Mouse (Mus musculus) forebrain, embryonic 10.5 days (tissue): Measurements from ENCODE around the gene Nrbf2. TPM values are rescaled to one million over a fixed set of nuclear protein-coding genes. Genes with fewer than 3 reads are reported as not detected.
A peak's percentile ranks its signal among the peaks of the same experiment; 100 is the strongest.

Source experiments
- DNase-seq: peaks from one replicate; pipeline ENCODE4 v3.0.0-alpha.2; 2017; ENCODE audit warnings: low spot score; ENCODE audit errors: extremely low spot score
- H3K27ac ChIP-seq: fragments of 300-500 bp; sonication (generic); 2 replicates; pipeline ENCODE4 v1.5.1; 2016; ENCODE audit warnings: mild to moderate bottlenecking
- H3K27me3 ChIP-seq: fragments of 300-500 bp; sonication (generic); 2 replicates; pipeline ENCODE4 v1.6.1; 2016; ENCODE audit warnings: mild to moderate bottlenecking; ENCODE audit not compliant: poor library complexity, severe bottlenecking
- H3K36me3 ChIP-seq: fragments of 300-500 bp; sonication (generic); replicated peaks from 2 replicates; pipeline ENCODE4 v1.6.1; 2016; ENCODE audit warnings: mild to moderate bottlenecking, moderate library complexity
- H3K4me1 ChIP-seq: fragments of 300-500 bp; sonication (generic); 2 replicates; pipeline ENCODE4 v1.6.1; 2016
- H3K4me3 ChIP-seq: fragments of 300-500 bp; sonication (generic); 2 replicates; pipeline ENCODE4 v1.5.1; 2016; ENCODE audit warnings: mild to moderate bottlenecking, moderate library complexity
- H3K9me3 ChIP-seq: fragments of 300-500 bp; sonication (generic); 2 replicates; pipeline ENCODE4 v1.6.1; 2016; ENCODE audit warnings: mild to moderate bottlenecking, moderate library complexity
- WGBS: fragments of 180-500 bp; shearing (Covaris S2); methylation state at CpG from one replicate; pipeline ENCODE4 v1.1.7; 2016; 5-methylcytosine and 5-hydroxymethylcytosine counted together
- polyA plus RNA-seq: library from polyadenylated mRNA; unstranded; fragments of >200 nt; fragmentation: Nextera tagmentation; extraction: Ambion mirVana; gene quantifications from 2 replicates; pipeline ENCODE4 v1.2.1, GENCODE M21; 2016

Nrbf2 gene
- polyA plus RNA-seq = 35.9 and 38.8 TPM in 2 replicates

DNA sequence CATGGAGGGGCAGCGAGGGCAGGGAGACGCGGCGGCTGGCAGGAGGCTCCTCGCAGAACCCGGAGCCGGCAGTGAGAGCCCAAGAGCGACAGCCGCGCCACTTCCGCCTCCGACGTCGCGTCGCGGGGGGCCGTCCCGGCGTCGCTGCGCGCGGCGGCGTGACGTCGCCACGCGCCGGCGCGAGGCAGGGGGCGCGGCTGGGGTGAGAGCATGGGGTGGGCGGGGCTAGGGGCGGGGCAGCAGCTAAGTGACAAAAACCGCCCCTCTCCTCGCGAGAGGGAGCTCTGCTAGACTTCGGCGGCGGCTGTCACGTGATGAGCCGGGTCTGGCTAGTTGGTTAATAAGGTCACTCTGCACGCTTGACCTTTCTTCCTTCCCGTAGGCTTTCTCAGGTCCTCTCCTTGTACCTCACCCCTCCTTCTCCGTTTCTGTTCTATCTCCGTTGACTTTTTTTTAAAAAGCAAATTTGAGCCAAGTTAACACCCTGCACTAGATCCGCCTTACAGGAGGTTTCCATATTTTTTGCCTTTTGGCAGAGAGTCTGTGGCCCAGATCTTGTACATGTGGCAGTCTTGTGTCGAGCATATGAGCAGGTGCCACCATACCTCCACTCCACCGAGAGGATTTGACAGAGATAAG, at the start of gene Nrbf2:
Gene Nrbf2, minus strand, starts transcription at position 130 of the 639 bp plus-strand sequence.
- WGBS = 3% methylated on average over 52 of the region's 52 CpGs

DNA sequence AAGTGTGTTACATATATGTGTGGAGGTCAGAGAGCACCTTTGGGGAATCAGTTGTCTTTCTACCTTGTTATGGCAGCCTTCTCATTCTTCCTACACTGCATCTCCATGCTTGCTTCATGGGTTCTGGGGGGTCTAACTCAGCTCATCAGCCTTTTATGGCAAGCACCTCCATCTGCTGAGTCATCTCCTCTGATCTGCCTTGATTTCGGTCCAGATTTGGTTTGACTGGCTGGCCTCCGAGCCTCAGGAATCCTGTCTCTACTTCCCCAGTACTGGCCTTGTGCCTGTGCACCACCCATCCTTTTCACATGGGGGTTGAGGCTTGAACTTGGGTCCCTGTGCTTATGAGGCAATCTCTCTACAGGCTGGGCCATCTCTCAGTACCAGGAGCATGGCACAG, 45.5 kb upstream of the Nrbf2 start:
- Histone ChIP-seq H3K4me1 (peaks cover 5% of the 10 kb centered on the region), H3K27me3 (0 out of 2 replicates have a peak, but pooled peaks cover 3% of the 10 kb centered on the region), H3K9me3 (no peaks in the 10 kb centered on the region), H3K36me3 (no peaks in the 10 kb centered on the region), H3K4me3 (no peak overlapping the region), H3K27ac (no peak overlapping the region)
- 85% methylated on average over 2 of the region's 2 CpGs for WGBS
- DNase-seq = no peak

More for the DNA sequence above, at the start of gene Nrbf2:
- Histone ChIP-seq H3K9me3 (no peaks in the 10 kb centered on the region), H3K27me3 (no peaks in the 10 kb centered on the region), H3K4me1 (peaks cover 29% of the 10 kb centered on the region), H3K4me3 (peak within 1 kb of the TSS; percentile 92), H3K27ac (peak within 1 kb of the TSS; percentile 88), H3K36me3 (no peaks in the 10 kb centered on the region)
- peak; percentile 93 for DNase-seq

DNA sequence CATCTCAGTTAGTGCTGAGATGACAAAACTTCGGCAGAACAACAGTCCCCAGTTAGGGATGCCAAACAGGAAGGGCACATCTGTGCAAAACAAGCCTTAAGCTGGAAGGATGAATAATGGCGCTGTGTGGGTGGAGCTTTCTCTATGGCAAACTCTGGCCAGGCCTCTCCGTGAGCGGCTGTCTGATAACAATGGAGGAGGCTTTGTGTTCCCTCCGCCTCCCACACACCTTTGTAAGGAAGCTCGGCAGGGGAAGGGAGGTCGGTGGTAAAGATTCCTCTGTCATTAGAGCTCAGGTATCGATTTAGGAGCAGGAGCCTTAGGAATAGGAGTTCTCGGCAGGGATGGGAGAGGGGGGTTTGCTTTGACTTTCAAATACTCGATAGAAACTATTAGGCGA, 44.6 kb upstream of the Nrbf2 start:
- no peaks in the 10 kb centered on the region for H3K36me3 ChIP-seq
- H3K9me3 ChIP-seq = no peaks in the 10 kb centered on the region
- H3K27ac ChIP-seq = no peak overlapping the region
- DNase-seq = no peak
- peaks cover 5% of the 10 kb centered on the region for H3K4me1 ChIP-seq
- H3K4me3 ChIP-seq = no peak overlapping the region
- H3K27me3 ChIP-seq = 0 out of 2 replicates have a peak, but pooled peaks cover 3% of the 10 kb centered on the region
- WGBS = 36% methylated on average over 11 of the region's 11 CpGs

DNA sequence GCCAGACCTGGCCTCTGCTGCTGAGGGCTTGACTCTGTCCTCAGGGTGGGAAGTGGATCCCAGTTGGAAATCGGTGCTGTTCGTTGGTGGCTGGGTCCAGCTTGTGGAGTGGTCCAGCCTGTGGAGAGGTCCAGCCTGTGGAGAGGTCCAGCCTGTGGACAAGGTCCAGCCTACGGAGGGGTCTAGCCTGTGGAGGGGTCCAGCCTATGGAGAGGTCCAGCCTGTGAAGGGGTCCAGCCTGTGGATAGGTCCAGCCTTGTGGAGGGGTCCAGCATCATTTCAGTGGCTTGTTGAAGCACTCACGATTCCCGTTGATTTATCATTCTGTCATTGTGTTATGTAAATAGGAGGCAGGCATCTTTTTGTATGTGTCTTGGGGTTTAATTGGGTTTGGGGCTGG, 43.1 kb upstream of the Nrbf2 start:
- H3K4me3 ChIP-seq = no peak overlapping the region
- no peaks in the 10 kb centered on the region for H3K36me3 ChIP-seq
- no peaks in the 10 kb centered on the region for H3K9me3 ChIP-seq
- H3K27ac ChIP-seq = no peak overlapping the region
- H3K27me3 ChIP-seq = 0 out of 2 replicates have a peak, but pooled peaks cover 3% of the 10 kb centered on the region
- 94% methylated on average over 5 of the region's 5 CpGs for WGBS
- no peak for DNase-seq
- peaks cover 5% of the 10 kb centered on the region for H3K4me1 ChIP-seq

DNA sequence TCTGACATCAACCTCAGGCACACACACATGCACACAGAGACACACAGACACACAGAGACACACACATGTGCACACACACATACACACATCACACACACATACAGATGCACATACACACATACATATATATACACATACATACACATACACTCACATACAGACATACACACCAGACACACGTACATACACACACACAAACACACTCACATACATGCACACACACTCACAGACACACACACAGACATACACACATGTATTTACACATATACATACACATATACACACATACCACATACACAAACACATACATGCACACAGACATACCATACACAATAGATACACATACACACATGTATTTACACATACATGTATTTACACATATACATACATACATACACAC, 38.9 kb upstream of the Nrbf2 start:
- DNase-seq = no peak
- Histone ChIP-seq H3K4me3 (no peak overlapping the region), H3K27me3 (peaks cover 41% of the 10 kb centered on the region), H3K9me3 (no peaks in the 10 kb centered on the region), H3K36me3 (no peaks in the 10 kb centered on the region), H3K4me1 (peaks cover 7% of the 10 kb centered on the region), H3K27ac (no peak overlapping the region)
- 69% methylated on average over 1 of the region's 1 CpGs for WGBS

- H3K4me1 ChIP-seq = peaks cover 19% of the 10 kb centered on the region
- DNase-seq = no peak
Observed at GRCm38 (mm10) chr10:67321396-67321795, 36.3 kb upstream of the Nrbf2 start.

GRCm38 (mm10) chr10:67320207-67320859, 35.2 kb upstream of the Nrbf2 start:
- DNase-seq = no peak

More at GRCm38 (mm10) chr10:67321396-67321795, 36.3 kb upstream of the Nrbf2 start:
- no peak overlapping the region for H3K4me3 ChIP-seq
- no peaks in the 10 kb centered on the region for H3K36me3 ChIP-seq
- H3K27me3 ChIP-seq = peaks cover 63% of the 10 kb centered on the region
- no peaks in the 10 kb centered on the region for H3K9me3 ChIP-seq
- no peak overlapping the region for H3K27ac ChIP-seq
- 92% methylated on average over 2 of the region's 2 CpGs for WGBS

GRCm38 (mm10) chr10:67319016-67319725, 34.1 kb upstream of the Nrbf2 start:
- H3K4me1 ChIP-seq = peaks cover 19% of the 10 kb centered on the region
- no peak overlapping the region for H3K4me3 ChIP-seq
- WGBS = 61% methylated on average over 13 of the region's 13 CpGs
- H3K9me3 ChIP-seq = no peaks in the 10 kb centered on the region
- no peaks in the 10 kb centered on the region for H3K36me3 ChIP-seq
- no peak for DNase-seq
- H3K27me3 ChIP-seq = peaks cover 68% of the 10 kb centered on the region
- no peak overlapping the region for H3K27ac ChIP-seq

More at GRCm38 (mm10) chr10:67320207-67320859, 35.2 kb upstream of the Nrbf2 start:
- WGBS = 7% methylated on average over 17 of the region's 17 CpGs
- H3K36me3 ChIP-seq = no peaks in the 10 kb centered on the region
- H3K4me3 ChIP-seq = peak overlapping the region; percentile 34
- H3K9me3 ChIP-seq = no peaks in the 10 kb centered on the region
- H3K4me1 ChIP-seq = peaks cover 19% of the 10 kb centered on the region
- H3K27ac ChIP-seq = no peak overlapping the region
- peaks cover 68% of the 10 kb centered on the region for H3K27me3 ChIP-seq

GRCm38 (mm10) chr10:67317931-67318460, 32.9 kb upstream of the Nrbf2 start:
- Histone ChIP-seq H3K4me3 (peak overlapping the region; percentile 48), H3K36me3 (no peaks in the 10 kb centered on the region), H3K4me1 (peaks cover 19% of the 10 kb centered on the region), H3K9me3 (no peaks in the 10 kb centered on the region), H3K27ac (peak overlapping the region; percentile 22; the same call in 1 of the 2 replicates), H3K27me3 (peaks cover 68% of the 10 kb centered on the region)
- DNase-seq = peak; percentile 49
- 2% methylated on average over 12 of the region's 20 CpGs for WGBS

- WGBS = 18% methylated on average over 12 of the region's 12 CpGs
- H3K27ac ChIP-seq = no peak overlapping the region
- no peaks in the 10 kb centered on the region for H3K9me3 ChIP-seq
- no peaks in the 10 kb centered on the region for H3K36me3 ChIP-seq
- H3K27me3 ChIP-seq = peaks cover 39% of the 10 kb centered on the region
- DNase-seq = peak; percentile 53
- no peak overlapping the region for H3K4me3 ChIP-seq
- peaks cover 13% of the 10 kb centered on the region for H3K4me1 ChIP-seq
Observed at GRCm38 (mm10) chr10:67314811-67315435, 29.8 kb upstream of the Nrbf2 start.

DNA sequence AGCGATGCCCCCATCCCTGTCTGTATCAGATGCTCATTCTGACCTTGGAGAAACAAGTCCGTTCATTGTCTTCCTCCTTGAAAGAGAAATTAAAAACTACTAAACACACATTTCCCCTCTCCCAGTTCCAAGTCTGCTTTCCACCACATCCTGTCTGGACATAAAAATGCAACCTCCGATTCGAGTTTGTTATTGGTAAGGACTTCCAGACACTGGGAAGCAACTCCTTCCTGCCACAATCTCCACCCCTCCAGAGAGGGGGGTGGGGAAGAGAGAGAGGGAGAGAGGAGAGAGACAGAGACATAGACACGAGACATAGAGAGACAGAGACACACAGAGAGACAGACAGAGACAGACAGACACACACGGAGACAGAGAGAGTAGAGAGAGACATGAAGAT, 27.4 kb upstream of the Nrbf2 start:
- DNase-seq = no peak
- H3K4me1 ChIP-seq = no peaks in the 10 kb centered on the region
- H3K36me3 ChIP-seq = no peaks in the 10 kb centered on the region
- no peak overlapping the region for H3K27ac ChIP-seq
- peaks cover 14% of the 10 kb centered on the region for H3K27me3 ChIP-seq
- no peaks in the 10 kb centered on the region for H3K9me3 ChIP-seq
- WGBS = 72% methylated on average over 6 of the region's 6 CpGs
- no peak overlapping the region for H3K4me3 ChIP-seq

DNA sequence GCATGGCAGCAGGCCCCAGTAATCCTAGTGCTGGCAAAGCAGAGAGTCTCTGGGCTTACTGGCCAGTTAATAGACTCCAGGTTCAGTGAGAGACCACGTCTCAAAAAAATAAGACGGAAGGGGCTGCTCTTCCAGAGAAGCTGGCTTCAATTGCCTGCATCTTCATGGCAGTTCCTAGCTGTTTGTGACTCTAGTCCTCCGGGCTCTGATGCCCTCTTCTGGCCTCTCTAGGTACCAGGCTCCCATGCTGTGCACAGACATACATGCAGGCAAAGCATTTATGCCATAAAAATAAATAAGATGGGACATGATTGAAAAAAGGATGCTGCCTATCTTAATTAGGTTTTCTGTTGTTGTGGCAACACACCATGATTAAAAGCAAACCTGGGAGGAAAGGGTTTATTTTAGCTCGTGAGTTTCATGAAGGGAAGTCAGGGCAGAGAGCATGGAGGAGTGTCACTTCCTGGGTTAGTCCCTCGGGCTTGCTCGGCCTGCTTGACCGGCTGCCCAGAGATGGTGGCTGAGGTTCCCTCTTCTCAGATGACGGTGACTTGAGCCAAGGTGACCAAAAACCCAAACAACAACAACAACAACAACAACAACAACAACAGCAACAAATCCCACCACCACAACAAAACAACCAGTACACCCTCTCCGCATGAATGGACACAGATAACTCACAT, 26.3 kb upstream of the Nrbf2 start:
- no peak overlapping the region for H3K27ac ChIP-seq
- WGBS = 38% methylated on average over 9 of the region's 9 CpGs
- H3K4me1 ChIP-seq = no peaks in the 10 kb centered on the region
- H3K4me3 ChIP-seq = no peak overlapping the region
- H3K9me3 ChIP-seq = no peaks in the 10 kb centered on the region
- peaks cover 5% of the 10 kb centered on the region for H3K27me3 ChIP-seq
- H3K36me3 ChIP-seq = no peaks in the 10 kb centered on the region
- peak; percentile 35 for DNase-seq
